Mouse (Mus musculus) testis, adult 2 months (tissue): ENCODE data around the gene Ppp1r12c.

ENCODE experiments used
- CTCF ChIP-seq: fragments of 200-500 bp; IDR thresholded peaks from 2 replicates; pipeline ENCODE4 v1.5.1; 2012; ENCODE audit warnings: low read depth, mild to moderate bottlenecking, inconsistent platforms, low read length, moderate library complexity; ENCODE audit not compliant: control insufficient read depth, insufficient read depth, insufficient replicate concordance
- POLR2A ChIP-seq: fragments of 200-500 bp; IDR thresholded peaks from 2 replicates; pipeline ENCODE4 v1.6.1; 2012; ENCODE audit warnings: low read depth, mild to moderate bottlenecking, inconsistent platforms, low read length, moderate library complexity; ENCODE audit not compliant: control insufficient read depth

GRCm38 (mm10) chr7:4452644-4453043, 48.8 kb downstream of the Ppp1r12c start:
- TF ChIP-seq CTCF (no peak), POLR2A (no peak)
